Mouse (Mus musculus) embryonic facial prominence, embryonic 15.5 days (tissue): ENCODE results near the gene Pitpnm1. TPM values are rescaled to one million over a fixed set of nuclear protein-coding genes. Genes with fewer than 3 reads are reported as not detected.

ENCODE experiments used
- ATAC-seq: fragments of 200-750 bp; cut with Nextera tagmentation; 2 replicates; pipeline ENCODE4 v1.8.0; 2017; ENCODE audit warnings: low read depth, moderate TSS enrichment; ENCODE audit not compliant: insufficient number of reproducible peaks, low FRiP score, low TSS enrichment
- H3K27ac ChIP-seq: fragments of 300-500 bp; sonication (generic); replicated peaks from 2 replicates; pipeline ENCODE4 v1.5.1; 2015; ENCODE audit warnings: mild to moderate bottlenecking, inconsistent platforms
- H3K27me3 ChIP-seq: fragments of 300-500 bp; sonication (generic); 2 replicates; pipeline ENCODE4 v1.6.1; 2015; ENCODE audit warnings: inconsistent platforms
- H3K36me3 ChIP-seq: fragments of 300-500 bp; sonication (generic); 2 replicates; pipeline ENCODE4 v1.6.1; 2015; ENCODE audit warnings: mild to moderate bottlenecking, inconsistent platforms
- H3K4me1 ChIP-seq: fragments of 300-500 bp; sonication (generic); 2 replicates; pipeline ENCODE4 v1.6.1; 2015; ENCODE audit warnings: inconsistent platforms
- H3K4me2 ChIP-seq: fragments of 300-500 bp; sonication (generic); replicated peaks from 2 replicates; pipeline ENCODE4 v1.6.1; 2015; ENCODE audit warnings: mild to moderate bottlenecking, inconsistent platforms
- H3K4me3 ChIP-seq: fragments of 300-500 bp; sonication (generic); replicated peaks from 2 replicates; pipeline ENCODE4 v1.5.1; 2015; ENCODE audit warnings: mild to moderate bottlenecking, inconsistent platforms
- H3K9ac ChIP-seq: fragments of 300-500 bp; sonication (generic); 2 replicates; pipeline ENCODE4 v1.6.1; 2015; ENCODE audit warnings: inconsistent platforms
- H3K9me3 ChIP-seq: fragments of 300-500 bp; sonication (generic); replicated peaks from 2 replicates; pipeline ENCODE4 v1.6.1; 2016; ENCODE audit warnings: inconsistent platforms
- WGBS: fragments of 180-500 bp; shearing (Covaris S2); methylation state at CpG from one replicate; pipeline ENCODE4 v1.1.7; 2015; 5-methylcytosine and 5-hydroxymethylcytosine counted together
- polyA plus RNA-seq: library from polyadenylated mRNA; unstranded; fragments of >200 nt; fragmentation: Nextera tagmentation; extraction: Ambion mirVana; gene quantifications from 2 replicates; pipeline ENCODE4 v1.2.1, GENCODE M21; 2015

The Pitpnm1 gene
- polyA plus RNA-seq, 1 experiment from 2014 or later: 9.7 TPM

GRCm38 (mm10) chr19:4070756-4071155, 29.0 kb upstream of the Pitpnm1 start:
- Histone ChIP-seq H3K36me3 (no peaks in the 10 kb centered on the region), H3K4me1 (no peaks in the 10 kb centered on the region), H3K4me3 (no peak overlapping the region), H3K27me3 (no peaks in the 10 kb centered on the region), H3K4me2 (no peak overlapping the region), H3K27ac (no peak overlapping the region), H3K9ac (no peak overlapping the region), H3K9me3 (no peaks in the 10 kb centered on the region)
- 78% methylated on average over 8 of the region's 8 CpGs for WGBS
- ATAC-seq: no peak

GRCm38 (mm10) chr19:4071406-4071805, 28.4 kb upstream of the Pitpnm1 start:
- Histone ChIP-seq H3K36me3 (no peaks in the 10 kb centered on the region), H3K4me1 (no peaks in the 10 kb centered on the region), H3K27me3 (no peaks in the 10 kb centered on the region), H3K27ac (no peak overlapping the region), H3K4me3 (no peak overlapping the region), H3K4me2 (no peak overlapping the region), H3K9me3 (no peaks in the 10 kb centered on the region), H3K9ac (no peak overlapping the region)
- WGBS: 93% methylated on average over 6 of the region's 6 CpGs
- no peak for ATAC-seq

- no peaks in the 10 kb centered on the region for H3K4me1 ChIP-seq
- H3K4me2 ChIP-seq: no peak overlapping the region
- H3K27me3 ChIP-seq: no peaks in the 10 kb centered on the region
- no peak overlapping the region for H3K4me3 ChIP-seq
- no peak overlapping the region for H3K27ac ChIP-seq
- 73% methylated on average over 6 of the region's 6 CpGs for WGBS
- no peaks in the 10 kb centered on the region for H3K36me3 ChIP-seq
- no peaks in the 10 kb centered on the region for H3K9me3 ChIP-seq
- no peak for ATAC-seq
- H3K9ac ChIP-seq: no peak overlapping the region
These were observed 26.9 kb upstream of the Pitpnm1 start for GRCm38 (mm10) chr19:4072706-4073424.

GRCm38 (mm10) chr19:4075531-4075930, 24.3 kb upstream of the Pitpnm1 start:
- Histone ChIP-seq H3K27ac (no peak overlapping the region), H3K4me2 (no peak overlapping the region), H3K36me3 (no peaks in the 10 kb centered on the region), H3K9me3 (no peaks in the 10 kb centered on the region), H3K4me1 (no peaks in the 10 kb centered on the region), H3K27me3 (no peaks in the 10 kb centered on the region), H3K4me3 (no peak overlapping the region), H3K9ac (no peak overlapping the region)
- ATAC-seq: no peak
- WGBS: 92% methylated on average over 1 of the region's 1 CpGs

- no peaks in the 10 kb centered on the region for H3K36me3 ChIP-seq
- no peak overlapping the region for H3K9ac ChIP-seq
- no peak for ATAC-seq
- H3K4me1 ChIP-seq: no peaks in the 10 kb centered on the region
- no peak overlapping the region for H3K4me3 ChIP-seq
- H3K9me3 ChIP-seq: no peaks in the 10 kb centered on the region
- no peaks in the 10 kb centered on the region for H3K27me3 ChIP-seq
- WGBS: 74% methylated on average over 1 of the region's 1 CpGs
- H3K4me2 ChIP-seq: no peak overlapping the region
- no peak overlapping the region for H3K27ac ChIP-seq
These were observed 20.2 kb upstream of the Pitpnm1 start for GRCm38 (mm10) chr19:4079594-4079993.

GRCm38 (mm10) chr19:4080511-4081009, 19.2 kb upstream of the Pitpnm1 start:
- no peak overlapping the region for H3K27ac ChIP-seq
- 64% methylated on average over 8 of the region's 8 CpGs for WGBS

GRCm38 (mm10) chr19:4081394-4081793, 18.4 kb upstream of the Pitpnm1 start, which contains the start of gene Cabp2:
Cabp2 (plus strand) TSS chr19:4081578.
- Histone ChIP-seq H3K36me3 (no peaks in the 10 kb centered on the region), H3K4me3 (no peak within 1 kb of the TSS), H3K27ac (no peak within 1 kb of the TSS), H3K9me3 (no peaks in the 10 kb centered on the region), H3K4me2 (no peak within 1 kb of the TSS), H3K4me1 (no peaks in the 10 kb centered on the region), H3K9ac (no peak within 1 kb of the TSS), H3K27me3 (no peaks in the 10 kb centered on the region)
- no peak for ATAC-seq
- 73% methylated on average over 3 of the region's 3 CpGs for WGBS

More at GRCm38 (mm10) chr19:4080511-4081009, 19.2 kb upstream of the Pitpnm1 start:
- Histone ChIP-seq H3K4me1 (no peaks in the 10 kb centered on the region), H3K27me3 (no peaks in the 10 kb centered on the region), H3K9me3 (no peaks in the 10 kb centered on the region), H3K4me2 (no peak overlapping the region), H3K4me3 (no peak overlapping the region), H3K9ac (no peak overlapping the region), H3K36me3 (no peaks in the 10 kb centered on the region)
- no peak for ATAC-seq

- Histone ChIP-seq H3K9me3 (no peaks in the 10 kb centered on the region), H3K4me1 (no peaks in the 10 kb centered on the region), H3K4me3 (no peak overlapping the region), H3K27ac (no peak overlapping the region), H3K4me2 (no peak overlapping the region), H3K27me3 (no peaks in the 10 kb centered on the region), H3K9ac (no peak overlapping the region), H3K36me3 (no peaks in the 10 kb centered on the region)
- WGBS: 77% methylated on average over 11 of the region's 11 CpGs
- ATAC-seq: no peak
These were observed 17.4 kb upstream of the Pitpnm1 start for GRCm38 (mm10) chr19:4082219-4082965.

GRCm38 (mm10) chr19:4083316-4083715, 16.5 kb upstream of the Pitpnm1 start:
- Histone ChIP-seq H3K4me1 (no peaks in the 10 kb centered on the region), H3K27ac (no peak overlapping the region), H3K9me3 (no peaks in the 10 kb centered on the region), H3K4me3 (no peak overlapping the region), H3K9ac (no peak overlapping the region), H3K27me3 (no peaks in the 10 kb centered on the region), H3K36me3 (no peaks in the 10 kb centered on the region), H3K4me2 (no peak overlapping the region)
- no peak for ATAC-seq
- WGBS: 69% methylated on average over 7 of the region's 7 CpGs

- ATAC-seq: no peak
- no peak overlapping the region for H3K4me3 ChIP-seq
- no peaks in the 10 kb centered on the region for H3K9me3 ChIP-seq
- H3K4me2 ChIP-seq: no peak overlapping the region
- no peaks in the 10 kb centered on the region for H3K27me3 ChIP-seq
- H3K27ac ChIP-seq: no peak overlapping the region
- 26% methylated on average over 8 of the region's 8 CpGs for WGBS
- H3K9ac ChIP-seq: no peak overlapping the region
- no peaks in the 10 kb centered on the region for H3K4me1 ChIP-seq
- H3K36me3 ChIP-seq: no peaks in the 10 kb centered on the region
These were observed 16.0 kb upstream of the Pitpnm1 start for GRCm38 (mm10) chr19:4083826-4084225.

- Histone ChIP-seq H3K4me3 (no peak overlapping the region), H3K27ac (no peak overlapping the region), H3K27me3 (peaks cover 2% of the 10 kb centered on the region; the same call in 1 of the 2 replicates), H3K9me3 (no peaks in the 10 kb centered on the region), H3K9ac (no peak overlapping the region), H3K36me3 (no peaks in the 10 kb centered on the region), H3K4me1 (no peaks in the 10 kb centered on the region), H3K4me2 (no peak overlapping the region)
- 67% methylated on average over 1 of the region's 1 CpGs for WGBS
- no peak for ATAC-seq
These were observed 14.8 kb upstream of the Pitpnm1 start for GRCm38 (mm10) chr19:4084984-4085383.
